Mouse (Mus musculus): ENCODE data around the gene Bcl7c. TPM values are rescaled to one million over a fixed set of nuclear protein-coding genes. Genes with fewer than 3 reads are reported as not detected.

Bcl7c gene
- 57.4 and 72.6 TPM in 2 replicates for polyA plus RNA-seq (2016; fragmentation: Nextera tagmentation; extraction: Ambion mirVana)

DNA sequence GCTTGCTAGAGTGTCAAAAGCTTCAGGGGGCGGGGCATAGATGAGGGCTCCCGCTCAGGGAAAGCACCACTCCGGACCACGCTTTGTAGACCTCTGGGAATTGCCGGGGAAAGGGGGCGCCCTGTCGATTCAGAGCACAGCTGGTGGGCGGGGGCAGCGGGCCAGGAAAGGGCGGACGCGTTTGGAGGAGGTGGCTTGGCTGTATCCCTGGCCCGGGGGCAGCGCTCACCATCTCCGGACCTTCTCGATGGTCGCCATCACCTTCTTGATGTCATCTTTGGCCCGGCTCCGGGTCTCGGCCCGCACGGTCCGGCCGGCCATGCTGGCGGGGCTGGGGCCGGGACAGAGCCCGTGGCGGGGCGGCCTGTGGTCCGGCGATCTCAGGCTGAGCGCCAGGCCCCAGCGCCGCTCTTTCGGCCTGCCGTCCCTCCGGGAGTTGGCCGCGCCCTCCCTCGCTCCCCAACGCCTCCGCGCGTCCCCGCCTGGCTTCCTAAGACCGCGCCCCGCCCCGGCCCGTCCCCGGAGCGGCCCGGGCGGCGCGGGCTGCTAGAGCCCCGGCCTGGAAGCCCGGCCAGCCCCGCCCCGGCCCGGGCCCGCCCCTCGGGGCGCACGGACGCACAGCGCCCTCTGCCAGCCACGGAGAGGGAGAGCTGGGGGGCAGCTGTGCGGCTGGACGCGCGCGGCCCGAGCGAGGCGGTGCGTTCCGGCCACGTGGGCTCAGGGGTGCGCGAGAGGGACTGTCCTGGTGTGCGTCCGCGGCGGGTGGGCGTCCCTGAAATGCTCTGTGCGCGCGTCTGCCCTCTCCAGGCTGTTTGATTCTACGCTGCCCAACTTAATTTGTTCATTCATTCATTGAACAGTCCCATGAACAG lies at the start of gene Bcl7c:
Bcl7c (minus strand) TSS at position 727 of the 872 bp plus-strand sequence.
- H3K4me1 ChIP-seq = peaks cover 40% of the 10 kb centered on the region
- peak within 1 kb of the TSS; percentile 89 for H3K9ac ChIP-seq
- H3K36me3 ChIP-seq (replicated peaks) = peaks cover 29% of the 10 kb centered on the region
- H3K9me3 ChIP-seq = no peaks in the 10 kb centered on the region
- WGBS = under 1% methylated on average over 84 of the region's 90 CpGs
- H3K27ac ChIP-seq = peak within 1 kb of the TSS; percentile 97
- H3K27me3 ChIP-seq = no peaks in the 10 kb centered on the region
- peak within 1 kb of the TSS; percentile 67 for H3K4me2 ChIP-seq
- peak; percentile 88 for ATAC-seq (ENCODE audit: low FRiP score)
- peak within 1 kb of the TSS; percentile 81 for H3K4me3 ChIP-seq (replicated peaks)

DNA sequence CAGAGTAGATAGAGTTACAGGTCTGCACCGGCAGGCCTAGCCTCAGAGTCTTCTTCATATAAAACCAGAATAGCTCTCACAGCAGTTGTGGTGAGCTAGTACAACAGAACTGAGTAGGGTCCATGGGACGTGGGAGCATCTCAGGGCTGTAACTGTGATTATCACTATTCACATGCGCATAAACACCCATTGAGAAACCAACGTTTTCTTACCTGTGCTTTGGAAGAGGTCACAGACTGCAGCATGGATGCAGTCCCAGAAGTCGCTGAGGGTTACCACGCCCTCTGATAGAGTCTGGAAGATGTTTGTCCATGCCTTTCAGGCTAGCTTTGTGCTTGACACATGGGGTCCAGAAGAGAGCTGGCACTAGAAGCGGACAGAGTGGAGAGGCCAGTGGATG lies 45.0 kb upstream of the Bcl7c start:
- H3K9me3 ChIP-seq = no peaks in the 10 kb centered on the region
- no peaks in the 10 kb centered on the region for H3K27me3 ChIP-seq
- no peak overlapping the region for H3K4me2 ChIP-seq
- ATAC-seq (ENCODE audit: low FRiP score) = no peak
- H3K27ac ChIP-seq = no peak overlapping the region
- no peak overlapping the region for H3K4me3 ChIP-seq (replicated peaks)
- peaks cover 3% of the 10 kb centered on the region; the same call in 1 of the 2 replicates for H3K4me1 ChIP-seq
- H3K36me3 ChIP-seq (replicated peaks) = peaks cover 100% of the 10 kb centered on the region
- H3K9ac ChIP-seq = no peak overlapping the region
- WGBS = 92% methylated on average over 7 of the region's 7 CpGs

DNA sequence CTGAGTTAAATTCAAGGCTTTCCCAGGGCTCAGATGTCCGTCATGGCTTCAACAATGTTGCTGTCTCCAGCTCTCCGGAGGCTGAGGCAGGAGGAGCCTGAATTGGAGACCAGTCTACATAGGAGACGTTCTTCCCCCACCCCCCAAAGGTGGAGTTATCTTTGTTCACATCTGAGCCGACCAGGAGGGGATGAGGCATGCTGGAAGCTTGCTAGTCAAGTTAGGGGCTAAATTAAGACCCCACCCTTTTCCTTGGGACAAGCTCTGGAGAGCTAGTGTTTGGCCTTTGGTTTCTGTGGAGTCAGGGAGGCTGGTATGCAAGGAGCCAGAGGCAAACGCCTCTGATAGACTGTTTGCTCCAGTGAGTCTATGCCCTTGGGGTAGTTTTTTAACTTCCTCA lies 44.4 kb upstream of the Bcl7c start:
- 72% methylated on average over 5 of the region's 5 CpGs for WGBS
- H3K27me3 ChIP-seq = no peaks in the 10 kb centered on the region
- H3K4me1 ChIP-seq = peaks cover 6% of the 10 kb centered on the region
- no peak overlapping the region for H3K4me3 ChIP-seq (replicated peaks)
- no peak overlapping the region for H3K4me2 ChIP-seq
- H3K27ac ChIP-seq = no peak overlapping the region
- H3K36me3 ChIP-seq (replicated peaks) = peaks cover 100% of the 10 kb centered on the region
- ATAC-seq (ENCODE audit: low FRiP score) = no peak
- H3K9ac ChIP-seq = no peak overlapping the region
- H3K9me3 ChIP-seq = no peaks in the 10 kb centered on the region

DNA sequence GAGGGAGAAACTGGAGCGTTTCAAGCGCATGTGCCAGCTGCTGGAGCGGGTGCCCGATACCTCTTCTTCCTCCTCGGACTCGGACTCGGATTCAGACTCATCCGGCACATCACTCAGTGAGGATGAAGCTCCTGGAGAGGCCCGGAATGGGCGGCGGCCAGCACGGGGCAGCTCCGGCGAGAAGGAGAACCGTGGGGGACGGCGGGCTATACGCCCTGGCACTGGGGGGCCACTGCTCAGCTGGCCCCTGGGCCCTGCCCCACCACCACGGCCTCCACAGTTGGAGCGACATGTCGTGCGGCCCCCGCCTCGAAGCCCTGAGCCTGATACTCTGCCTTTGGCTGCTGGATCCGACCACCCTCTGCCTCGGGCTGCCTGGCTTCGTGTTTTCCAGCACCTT lies 43.3 kb upstream of the Bcl7c start:
- Histone ChIP-seq H3K4me3 (replicated peaks) (no peak overlapping the region), H3K36me3 (replicated peaks) (peaks cover 92% of the 10 kb centered on the region), H3K4me1 (peaks cover 16% of the 10 kb centered on the region), H3K27me3 (no peaks in the 10 kb centered on the region), H3K4me2 (no peak overlapping the region), H3K9me3 (no peaks in the 10 kb centered on the region), H3K9ac (no peak overlapping the region), H3K27ac (no peak overlapping the region)
- ATAC-seq (ENCODE audit: low FRiP score) = no peak
- 95% methylated on average over 27 of the region's 27 CpGs for WGBS

DNA sequence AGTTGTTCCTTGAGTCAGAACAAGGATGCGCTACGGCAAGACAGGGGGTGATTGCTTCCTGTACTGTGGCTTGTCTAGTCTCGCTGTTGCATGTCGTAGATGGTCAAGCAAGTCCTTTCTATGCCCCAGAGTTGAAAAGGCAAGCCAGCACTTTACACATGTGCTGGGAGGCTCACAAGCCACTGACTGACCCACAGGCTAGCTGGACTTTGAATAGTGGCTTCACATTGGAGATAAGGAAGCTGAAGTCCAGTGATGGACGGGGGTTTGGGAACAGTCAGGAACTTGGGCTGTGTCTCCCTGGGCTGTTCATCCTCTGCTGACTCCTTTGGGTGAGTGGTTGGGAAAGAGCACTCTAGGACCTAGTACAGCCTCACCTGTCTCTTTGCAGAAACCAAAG lies 42.9 kb upstream of the Bcl7c start:
- H3K4me3 ChIP-seq (replicated peaks) = no peak overlapping the region
- ATAC-seq (ENCODE audit: low FRiP score) = no peak
- peaks cover 17% of the 10 kb centered on the region for H3K4me1 ChIP-seq
- H3K9me3 ChIP-seq = no peaks in the 10 kb centered on the region
- no peak overlapping the region for H3K4me2 ChIP-seq
- peaks cover 88% of the 10 kb centered on the region for H3K36me3 ChIP-seq (replicated peaks)
- WGBS = 92% methylated on average over 5 of the region's 5 CpGs
- H3K9ac ChIP-seq = no peak overlapping the region
- no peak overlapping the region for H3K27ac ChIP-seq
- no peaks in the 10 kb centered on the region for H3K27me3 ChIP-seq

DNA sequence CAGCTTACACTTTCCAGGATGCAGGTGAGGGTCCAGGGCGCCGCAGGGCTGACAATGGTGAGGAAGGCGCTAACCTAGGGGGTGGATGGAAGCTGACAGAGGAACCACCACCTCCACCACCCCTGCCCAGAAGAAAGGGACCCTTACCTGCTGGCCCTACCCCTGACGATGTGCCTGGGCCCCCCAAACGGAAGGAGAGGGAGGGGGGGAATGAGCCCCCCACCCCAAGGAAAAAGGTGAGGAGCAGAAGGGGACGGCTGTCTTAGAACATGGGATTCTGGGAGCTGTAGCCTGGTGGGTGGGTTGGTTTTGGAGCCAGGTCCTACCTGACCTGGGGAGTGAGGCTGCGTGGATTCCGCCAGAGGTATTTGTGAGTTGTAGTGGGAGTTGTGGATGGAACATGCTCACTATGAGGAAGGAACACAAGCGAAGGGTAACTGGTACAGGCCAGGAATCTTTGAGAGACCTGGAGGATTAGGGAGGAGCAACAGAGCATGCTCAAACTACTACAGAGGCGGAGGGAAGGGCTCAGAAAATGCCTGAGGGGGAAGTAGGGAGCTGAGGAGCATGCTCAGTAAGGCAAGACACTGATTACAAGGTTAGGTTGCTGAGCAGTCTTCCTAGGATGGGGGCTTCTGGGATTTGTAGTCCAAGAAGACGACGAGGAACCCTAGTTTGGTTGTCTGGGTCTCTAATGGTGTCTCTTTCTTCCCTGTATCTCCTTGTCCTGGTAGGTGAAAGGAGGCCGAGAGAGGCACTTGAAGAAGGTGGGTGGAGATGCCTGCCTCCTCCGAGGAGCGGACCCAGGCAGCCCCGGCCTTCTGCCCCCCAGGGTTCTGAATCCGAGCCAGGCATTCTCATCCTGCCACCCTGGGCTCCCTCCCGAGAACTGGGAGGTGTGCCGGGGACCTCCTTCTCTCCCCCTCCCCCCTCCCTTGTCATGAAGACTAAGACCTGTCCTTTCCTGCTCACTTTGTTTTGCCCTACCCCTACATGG lies 41.7 kb upstream of the Bcl7c start:
- H3K9me3 ChIP-seq = no peaks in the 10 kb centered on the region
- H3K9ac ChIP-seq = no peak overlapping the region
- H3K27ac ChIP-seq = no peak overlapping the region
- H3K36me3 ChIP-seq (replicated peaks) = peaks cover 76% of the 10 kb centered on the region
- no peaks in the 10 kb centered on the region for H3K27me3 ChIP-seq
- no peak overlapping the region for H3K4me2 ChIP-seq
- 88% methylated on average over 19 of the region's 19 CpGs for WGBS
- H3K4me3 ChIP-seq (replicated peaks) = 0 out of 2 replicates have a peak overlapping the region, but pooled peaks have one; percentile 4
- no peak for ATAC-seq (ENCODE audit: low FRiP score)
- H3K4me1 ChIP-seq = peaks cover 17% of the 10 kb centered on the region

DNA sequence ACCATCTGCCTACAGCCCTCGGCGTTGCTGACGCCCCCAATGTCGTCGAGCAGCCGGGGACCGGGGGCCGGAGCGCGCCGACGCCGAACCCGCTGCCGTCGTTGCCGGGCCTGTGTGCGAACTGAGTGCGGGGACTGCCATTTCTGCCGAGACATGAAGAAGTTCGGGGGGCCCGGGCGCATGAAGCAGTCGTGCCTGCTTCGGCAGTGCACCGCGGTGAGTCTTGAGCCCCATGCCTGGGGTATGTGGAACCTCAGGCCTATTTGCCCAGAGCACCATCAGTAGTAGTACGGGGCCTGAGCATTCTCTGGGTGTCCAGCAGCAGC lies 39.5 kb upstream of the Bcl7c start:
- Histone ChIP-seq H3K36me3 (replicated peaks) (peaks cover 54% of the 10 kb centered on the region), H3K4me3 (replicated peaks) (peak overlapping the region; percentile 91), H3K9ac (no peak overlapping the region), H3K4me1 (peaks cover 25% of the 10 kb centered on the region), H3K4me2 (peak overlapping the region; percentile 84; the same call in 1 of the 2 replicates), H3K27me3 (no peaks in the 10 kb centered on the region), H3K27ac (no peak overlapping the region), H3K9me3 (no peaks in the 10 kb centered on the region)
- no peak for ATAC-seq (ENCODE audit: low FRiP score)
- 95% methylated on average over 28 of the region's 28 CpGs for WGBS

DNA sequence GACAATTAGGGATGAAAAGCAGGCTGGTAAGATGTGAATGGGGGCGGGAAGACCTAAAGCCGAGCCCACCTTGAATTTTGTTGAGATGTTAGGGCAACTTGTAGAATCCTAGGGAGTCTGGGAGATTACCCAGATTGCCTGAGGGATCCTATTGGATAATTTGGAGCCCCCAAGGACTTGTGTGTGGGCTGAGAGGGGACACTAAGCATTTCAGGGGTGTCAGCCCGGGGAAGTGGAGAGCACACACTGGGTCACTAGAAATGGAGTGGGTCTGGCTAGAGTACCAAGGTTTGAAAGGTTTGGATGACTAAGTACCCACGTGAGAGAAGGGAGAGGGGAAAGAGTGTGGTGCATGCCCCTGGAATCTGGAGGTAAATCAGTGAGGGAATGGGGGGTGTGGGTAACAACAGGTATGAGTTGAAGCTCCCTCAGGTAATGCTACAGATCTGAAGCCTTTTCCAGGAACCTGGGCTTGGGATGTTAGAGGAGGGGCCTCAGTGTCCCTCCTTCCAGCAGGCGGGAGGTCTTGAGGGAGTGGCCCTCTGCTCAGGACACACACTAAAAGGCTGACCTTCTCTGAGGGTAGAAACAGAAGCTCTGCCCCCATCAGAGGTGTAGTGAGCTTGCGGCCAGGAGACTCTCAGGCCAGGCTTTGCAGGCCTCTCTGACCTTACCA lies 39.0 kb upstream of the Bcl7c start:
- peaks cover 25% of the 10 kb centered on the region for H3K4me1 ChIP-seq
- H3K9me3 ChIP-seq = no peaks in the 10 kb centered on the region
- H3K4me2 ChIP-seq = peak overlapping the region; percentile 84
- peak overlapping the region; percentile 94; the same call in 1 of the 2 replicates for H3K27ac ChIP-seq
- 34% methylated on average over 6 of the region's 6 CpGs for WGBS
- no peak for ATAC-seq (ENCODE audit: low FRiP score)
- no peaks in the 10 kb centered on the region for H3K27me3 ChIP-seq
- peaks cover 49% of the 10 kb centered on the region for H3K36me3 ChIP-seq (replicated peaks)
- H3K9ac ChIP-seq = peak overlapping the region; percentile 96
- H3K4me3 ChIP-seq (replicated peaks) = peak overlapping the region; percentile 91

DNA sequence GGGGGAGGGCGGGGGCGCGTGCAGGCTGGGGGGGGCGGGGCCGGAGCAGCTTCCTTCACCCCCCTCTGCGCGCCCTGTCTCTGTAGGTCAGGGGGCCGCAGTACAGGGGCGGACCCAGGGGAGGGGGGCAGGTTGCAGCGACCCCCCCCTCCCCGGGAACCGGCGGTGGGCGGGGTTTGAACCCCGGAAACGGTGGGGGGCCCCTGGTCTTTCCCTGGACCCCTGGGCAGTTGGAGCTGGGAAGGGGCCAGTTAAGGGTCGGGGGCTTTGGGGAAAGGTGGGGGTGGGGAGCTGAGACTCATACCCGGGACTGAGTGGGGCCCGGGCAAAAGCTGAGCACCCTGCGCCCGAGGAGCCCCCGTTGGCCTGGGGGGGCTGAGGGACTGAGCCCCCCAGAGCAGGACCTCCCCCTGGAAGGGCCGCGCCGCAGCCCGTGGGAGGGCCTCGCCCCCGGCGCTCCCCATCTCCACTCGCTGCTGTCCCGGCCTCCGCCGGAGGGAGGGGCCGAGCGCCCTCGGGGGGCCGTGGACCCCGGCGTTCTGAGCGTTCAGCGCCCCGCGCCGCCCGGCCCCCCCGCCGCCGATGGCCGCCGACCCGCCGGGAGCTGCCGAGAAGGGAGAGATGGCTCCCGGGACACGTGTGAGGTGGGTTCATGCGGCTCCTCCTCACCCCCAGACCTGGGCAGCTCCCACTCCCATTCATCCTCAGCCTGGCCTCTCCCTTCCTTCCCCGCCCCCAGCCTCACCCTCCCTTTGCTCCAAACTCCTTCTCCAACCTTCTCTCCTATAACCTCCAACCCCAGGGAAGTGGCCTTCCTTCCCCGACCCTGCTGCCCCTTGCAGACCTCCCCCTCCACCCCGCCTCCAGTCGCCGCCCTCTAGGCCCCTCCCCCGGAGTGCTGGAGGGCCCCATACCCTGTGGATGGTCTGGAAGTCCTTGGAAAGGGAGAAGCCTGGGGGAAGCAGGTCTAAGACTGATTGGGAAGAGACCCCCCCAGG lies 38.1 kb upstream of the Bcl7c start:
- H3K4me2 ChIP-seq = peak overlapping the region; percentile 84
- H3K9ac ChIP-seq = peak overlapping the region; percentile 96
- no peaks in the 10 kb centered on the region for H3K27me3 ChIP-seq
- under 1% methylated on average over 40 of the region's 62 CpGs for WGBS
- H3K4me1 ChIP-seq = peaks cover 25% of the 10 kb centered on the region
- no peaks in the 10 kb centered on the region for H3K9me3 ChIP-seq
- H3K27ac ChIP-seq = peak overlapping the region; percentile 94
- peaks cover 40% of the 10 kb centered on the region for H3K36me3 ChIP-seq (replicated peaks)
- H3K4me3 ChIP-seq (replicated peaks) = peak overlapping the region; percentile 91
- ATAC-seq (ENCODE audit: low FRiP score) = peak; percentile 12; the same call in 1 of the 2 replicates

DNA sequence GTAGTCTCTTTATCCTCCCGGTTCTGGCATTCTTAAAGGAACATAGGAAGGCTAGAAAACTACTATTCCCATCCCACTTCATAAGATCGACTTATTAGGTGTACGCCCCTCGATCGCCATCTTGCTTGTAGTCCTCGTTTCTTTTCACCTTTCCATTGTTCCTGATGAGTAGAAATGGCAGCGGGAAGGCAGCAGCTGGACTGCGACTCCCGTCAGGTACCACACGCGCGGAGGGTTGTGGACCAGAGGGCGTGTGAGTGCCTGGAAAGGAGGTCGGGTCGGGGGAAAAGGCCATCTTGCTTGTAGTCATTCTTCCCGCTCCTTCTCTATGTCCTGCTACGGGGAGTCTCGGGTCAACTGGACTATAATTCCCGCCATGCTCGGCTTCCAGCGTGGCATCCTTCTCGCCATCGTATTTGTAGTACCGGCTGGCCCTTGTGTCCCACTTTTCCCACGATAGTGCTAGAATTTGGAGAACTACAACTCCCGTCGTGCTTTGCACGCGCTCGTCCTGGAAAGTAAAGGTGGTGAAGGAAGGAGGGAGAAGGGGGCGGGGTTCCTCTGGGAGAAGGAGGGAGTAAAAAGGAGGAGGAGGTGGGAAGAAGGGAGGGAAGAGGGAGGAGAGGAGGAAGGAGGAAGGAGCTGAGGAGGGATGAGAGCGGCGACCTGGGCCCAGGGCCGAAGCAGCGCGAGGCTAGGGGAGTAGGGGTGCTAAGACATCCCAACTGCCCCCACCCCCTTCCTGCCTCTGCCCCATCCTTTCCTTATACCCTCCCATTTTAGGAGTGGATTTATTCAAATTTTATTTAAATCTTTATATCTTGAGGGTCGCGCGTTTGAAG lies 37.1 kb upstream of the Bcl7c start:
- Histone ChIP-seq H3K9ac (peak overlapping the region; percentile 96), H3K4me3 (replicated peaks) (peak overlapping the region; percentile 91), H3K27me3 (no peaks in the 10 kb centered on the region), H3K36me3 (replicated peaks) (peaks cover 30% of the 10 kb centered on the region), H3K9me3 (no peaks in the 10 kb centered on the region), H3K4me1 (peaks cover 25% of the 10 kb centered on the region), H3K27ac (peak overlapping the region; percentile 94), H3K4me2 (peak overlapping the region; percentile 84)
- ATAC-seq (ENCODE audit: low FRiP score) = peak; percentile 89
- under 1% methylated on average over 37 of the region's 39 CpGs for WGBS
